Mouse (Mus musculus) cortical plate, adult 2 months (tissue): ENCODE data around the gene Map3k5.

Experiments used
- CTCF ChIP-seq: fragments of 200-500 bp; IDR thresholded peaks from 2 replicates; pipeline ENCODE4 v1.5.1; 2011; ENCODE audit warnings: mild to moderate bottlenecking, control low read depth, low read length; ENCODE audit not compliant: insufficient read depth; ENCODE audit errors: extremely low read depth
- POLR2A ChIP-seq: fragments of 200-500 bp; IDR thresholded peaks from 2 replicates; pipeline ENCODE4 v1.6.1; 2011; ENCODE audit warnings: mild to moderate bottlenecking, low read length, control low read depth; ENCODE audit not compliant: insufficient read depth; ENCODE audit errors: extremely low read depth

DNA sequence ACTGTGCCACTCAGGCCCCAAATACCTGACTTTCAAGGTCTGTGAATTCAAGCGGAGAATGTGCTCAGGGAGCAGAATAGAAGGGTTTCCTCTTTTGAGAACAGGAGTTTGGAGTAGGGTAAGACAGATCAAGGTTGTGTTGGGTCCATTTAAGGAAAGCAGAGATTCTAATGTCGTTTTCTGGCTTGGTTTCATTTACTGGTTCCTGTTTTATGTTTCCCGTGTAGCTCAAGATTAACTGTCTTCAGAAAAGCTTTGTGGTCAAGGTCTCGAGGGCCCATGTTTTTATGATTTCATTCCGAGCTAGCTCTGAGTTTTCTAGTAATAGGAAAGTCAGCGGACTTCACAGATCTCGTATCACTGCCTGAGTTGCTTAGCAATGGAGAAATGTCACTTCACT is 102.6 kb downstream of the Map3k5 start:
- TF ChIP-seq CTCF (no peak), POLR2A (no peak)
